Mouse (Mus musculus) thymus, postnatal 0 days (tissue): ENCODE results near the gene Grap. TPM values are rescaled to one million over a fixed set of nuclear protein-coding genes. Genes with fewer than 3 reads are reported as not detected.

Source experiments
- DNase-seq: peaks from one replicate; pipeline ENCODE4 v3.0.0-alpha.2; 2015; ENCODE audit warnings: low spot score
- polyA plus RNA-seq: library from polyadenylated mRNA; unstranded; fragments of >200 nt; fragmentation: Nextera tagmentation; extraction: Ambion mirVana; gene quantifications from 2 replicates; pipeline ENCODE4 v1.2.1, GENCODE M21; 2015

Grap gene
- polyA plus RNA-seq, 1 experiment from 2014 or later, result 88.7 TPM

DNA sequence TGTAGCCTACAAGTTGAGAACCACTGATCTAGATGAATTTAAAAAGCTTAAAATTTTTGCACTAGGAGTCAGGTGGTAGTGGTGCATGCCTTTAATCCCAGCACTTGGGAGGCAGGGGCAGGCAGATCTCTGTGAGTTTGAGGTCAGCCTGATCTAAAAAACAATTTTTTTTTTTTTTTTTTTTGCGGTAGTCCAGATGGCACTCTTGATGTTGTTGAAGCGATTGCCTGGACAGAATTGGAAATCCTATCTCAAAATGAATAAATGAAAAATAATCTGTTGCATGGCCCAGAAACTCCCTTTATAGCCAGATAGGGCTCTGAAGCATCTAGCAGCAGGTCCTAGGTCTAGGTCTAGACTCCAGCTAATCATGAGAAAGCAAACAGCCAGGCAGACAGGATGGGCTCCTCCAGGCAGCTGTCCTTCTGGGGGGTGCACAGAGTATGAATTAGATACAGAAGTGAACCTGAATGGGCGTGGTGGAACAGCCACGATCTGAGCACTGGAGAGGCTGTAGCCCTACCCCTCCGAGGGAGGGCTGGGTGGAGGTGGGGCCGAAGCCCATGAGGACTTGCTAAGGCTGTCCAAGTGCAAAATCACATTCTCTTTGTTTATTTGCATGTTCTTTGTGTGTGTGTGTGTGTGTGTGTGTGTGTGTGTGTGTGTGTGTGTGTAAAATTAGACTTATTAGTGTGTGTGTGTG is 3.2 kb downstream of the Grap start:
- no peak for DNase-seq

DNA sequence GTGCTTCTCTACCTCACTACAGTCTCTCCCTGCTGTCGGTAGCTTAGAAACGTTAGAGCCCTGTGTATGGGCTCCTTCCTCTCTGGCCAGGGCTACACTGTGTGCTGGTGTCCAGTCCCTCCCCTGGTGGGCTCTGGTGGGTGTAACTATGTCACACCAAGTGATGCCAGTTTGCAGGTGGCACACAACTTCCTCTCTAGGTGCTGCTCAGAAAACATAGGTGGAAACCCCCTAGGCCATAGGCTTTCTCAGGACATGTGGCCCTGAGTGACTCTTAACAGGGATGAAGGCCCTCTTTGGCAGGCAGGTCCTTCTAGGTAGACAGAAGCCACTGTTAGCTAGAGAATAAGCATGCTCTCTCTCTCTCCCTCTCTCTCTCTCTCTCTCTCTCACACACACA is 4.4 kb downstream of the Grap start:
- DNase-seq, result no peak

DNA sequence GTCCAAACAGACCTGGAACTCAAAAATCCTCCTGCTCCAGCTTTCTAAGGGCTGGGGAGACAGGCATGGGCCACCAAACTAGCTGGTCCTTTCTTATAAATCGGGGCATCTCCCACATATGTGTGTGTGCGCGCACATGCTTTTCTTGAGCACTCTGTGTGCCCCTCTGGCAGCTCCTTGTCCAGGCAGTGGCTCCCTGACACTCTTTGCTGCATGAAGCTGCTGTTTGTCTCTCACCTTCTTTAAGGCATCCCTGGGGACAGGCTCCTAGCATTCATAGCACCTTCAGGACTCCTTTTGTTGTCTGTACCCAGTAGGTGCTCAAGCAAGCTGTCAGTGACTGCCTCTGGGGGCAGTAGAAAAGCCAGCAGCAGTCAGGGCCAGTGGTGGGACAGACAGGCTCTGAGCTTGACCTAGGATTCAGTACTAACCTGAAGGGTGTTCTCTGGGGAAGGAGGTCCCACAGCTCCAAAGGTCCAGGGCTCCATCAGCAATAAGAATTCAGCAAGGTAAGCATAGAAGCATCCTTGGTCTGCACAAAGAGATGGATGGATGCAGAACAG is 5.4 kb downstream of the Grap start:
- DNase-seq, result no peak

DNA sequence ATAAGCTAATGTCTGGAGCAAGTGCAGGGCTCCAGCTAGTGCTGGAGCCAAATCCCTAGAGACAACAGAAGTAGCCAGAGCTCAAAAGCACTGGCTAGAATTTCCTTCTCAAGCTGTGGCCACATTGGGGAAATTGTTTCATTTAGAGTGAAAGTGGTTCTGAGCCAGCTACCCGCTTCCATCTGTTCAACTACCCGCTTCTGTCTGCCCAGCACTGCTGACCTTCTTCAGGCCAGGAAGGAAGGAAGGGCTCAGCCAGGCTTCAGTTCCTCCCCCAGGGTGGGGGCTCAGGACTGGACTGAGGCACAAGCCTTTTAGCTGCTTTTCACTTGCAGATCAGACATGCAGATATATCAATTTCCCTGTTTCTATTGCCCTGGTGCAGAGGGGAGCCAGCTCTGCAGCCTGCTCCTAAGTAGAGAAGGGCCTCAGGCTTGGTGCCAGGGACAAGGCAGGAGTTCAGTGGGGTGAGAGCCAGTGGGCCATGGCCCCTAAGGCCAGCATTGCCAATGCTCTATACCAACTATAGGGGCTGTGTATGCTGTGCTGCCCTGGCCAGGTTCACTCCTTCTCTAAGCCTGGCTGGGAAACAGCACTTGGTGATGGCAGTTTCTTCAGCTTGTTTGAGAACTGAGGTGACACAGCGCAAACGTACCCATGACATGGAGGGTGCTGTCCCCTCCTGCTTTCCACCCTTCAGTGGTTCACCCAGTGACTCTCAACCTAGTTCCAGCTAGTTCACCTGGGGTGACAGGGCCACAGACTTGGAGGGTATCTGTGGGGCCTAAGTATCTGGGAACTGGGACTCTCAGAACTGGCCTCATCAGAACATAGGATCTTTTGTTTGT is 6.2 kb downstream of the Grap start:
- DNase-seq, result no peak

DNA sequence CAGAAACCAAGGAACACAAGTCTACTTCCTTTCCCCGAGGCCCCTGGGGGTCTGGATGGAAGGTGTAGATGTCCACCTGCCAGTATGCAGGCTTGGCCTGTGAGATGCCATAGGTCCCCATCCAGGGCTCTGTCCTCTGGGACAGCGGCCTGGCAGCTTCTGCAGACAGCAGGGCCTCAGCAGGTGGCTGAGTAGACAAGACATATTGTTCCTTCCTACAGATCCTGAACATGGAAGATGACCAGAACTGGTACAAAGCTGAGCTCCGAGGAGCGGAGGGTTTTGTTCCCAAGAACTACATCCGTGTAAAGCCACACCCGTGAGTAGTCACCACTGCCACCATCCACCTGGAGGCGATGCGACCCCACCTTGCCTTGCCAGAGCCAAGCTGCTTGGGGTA is 6.9 kb downstream of the Grap start:
- DNase-seq, result no peak

DNA sequence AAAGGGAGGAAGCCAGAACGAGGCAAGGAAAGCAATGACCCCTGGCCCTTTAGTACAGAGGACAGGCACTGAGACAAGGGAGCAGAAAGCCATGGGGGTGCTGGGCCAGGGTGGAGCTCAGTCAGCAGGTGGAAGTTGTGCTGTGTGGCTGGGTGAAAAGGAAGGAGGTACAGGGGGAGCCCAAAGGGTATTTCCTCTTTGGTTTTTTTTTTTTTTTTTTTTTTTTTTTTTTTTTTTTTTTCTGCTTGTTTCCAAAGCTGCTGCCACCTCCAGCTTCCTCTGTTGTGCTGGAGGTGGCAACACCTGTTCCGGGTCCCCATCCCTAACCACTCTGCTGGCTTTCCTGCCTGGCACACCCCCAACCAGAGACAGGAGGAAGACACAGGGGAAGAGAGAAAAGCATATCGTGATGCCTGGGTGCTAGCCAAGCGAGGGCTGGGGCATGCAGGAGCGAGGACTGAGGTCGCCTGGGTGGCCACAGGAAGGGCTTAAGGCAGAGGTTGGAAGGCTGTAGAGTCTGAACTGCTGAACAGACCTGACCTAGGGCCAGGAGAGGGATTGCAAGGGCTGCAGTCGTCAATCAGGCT is 7.8 kb downstream of the Grap start:
- DNase-seq, result peak; percentile 59

DNA sequence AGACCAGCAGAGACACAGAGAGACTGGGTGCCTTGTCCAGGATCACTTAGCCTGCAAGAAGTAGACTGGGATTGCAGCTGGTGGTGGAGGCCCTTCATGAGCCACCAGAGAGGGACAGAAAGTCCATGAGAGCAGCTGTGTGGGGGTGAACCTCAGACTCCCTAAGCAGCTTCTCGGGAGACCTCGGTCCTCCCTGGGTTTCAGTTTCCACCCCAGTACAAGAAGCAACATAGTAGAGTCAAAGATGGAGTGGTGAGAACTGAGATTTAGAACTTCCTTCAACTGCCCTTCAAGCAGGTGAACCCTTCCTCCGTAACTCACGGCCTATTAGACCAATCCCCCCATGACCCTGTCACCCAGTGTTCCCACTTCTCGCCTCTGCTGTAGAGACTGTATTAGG is 9.1 kb downstream of the Grap start:
- no peak for DNase-seq

DNA sequence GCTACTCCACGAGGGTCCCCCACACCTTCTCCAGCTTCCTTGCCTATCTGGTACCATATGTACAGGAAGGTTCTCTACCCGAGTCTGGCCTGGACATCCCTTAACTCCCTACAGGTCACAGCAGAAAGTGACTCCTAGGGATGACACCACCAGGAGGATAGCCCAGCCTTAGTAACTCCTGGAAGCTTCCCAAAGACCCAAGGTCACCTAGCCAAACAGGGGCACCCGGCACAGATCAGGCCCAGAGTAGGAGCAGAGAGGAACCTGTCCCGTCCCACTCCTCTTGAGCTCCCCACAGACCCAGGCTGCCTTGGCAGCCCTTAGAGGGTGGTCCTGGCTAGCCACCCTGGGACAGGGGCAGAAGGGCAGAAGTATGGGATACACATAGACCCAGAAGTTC is 12.3 kb downstream of the Grap start:
- no peak for DNase-seq

DNA sequence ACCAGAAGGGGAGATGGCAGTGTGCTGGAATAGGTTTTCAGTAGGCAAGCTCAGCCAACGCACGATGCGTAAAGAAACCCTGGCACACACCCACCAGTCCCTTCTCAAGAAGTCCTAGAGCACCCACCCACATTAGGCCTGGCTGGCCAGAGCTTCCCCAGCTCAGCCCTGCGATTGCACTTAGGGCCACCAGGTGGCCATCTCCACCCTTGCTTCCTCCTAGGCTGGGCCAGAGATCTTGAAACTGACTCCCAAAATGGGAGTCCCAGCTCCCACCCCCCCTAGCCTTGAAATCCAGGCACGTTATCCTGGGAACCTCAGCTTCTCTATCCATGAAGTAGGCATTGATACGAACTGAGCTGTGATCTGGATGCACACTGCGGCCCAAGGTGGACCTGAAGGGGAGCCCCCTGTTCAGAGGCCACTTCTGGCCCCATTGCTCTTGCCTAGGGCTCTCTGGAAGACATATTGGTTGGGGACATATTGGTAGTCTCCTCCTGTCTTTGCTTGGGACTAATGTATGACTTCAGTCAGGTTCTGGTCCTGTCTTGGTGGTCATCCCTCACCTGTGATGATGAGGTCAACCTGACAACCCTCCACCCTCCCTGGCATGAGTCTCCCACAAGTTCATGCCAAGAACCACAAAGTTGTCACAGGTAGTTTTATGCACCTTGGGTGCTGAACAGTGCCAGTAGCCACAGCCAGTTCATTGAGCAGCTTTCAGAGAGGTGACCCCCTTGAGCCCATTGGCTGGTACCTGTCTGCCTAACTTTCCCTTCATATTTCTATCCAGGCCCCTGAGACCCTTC is 13.1 kb downstream of the Grap start:
- peak; percentile 49 for DNase-seq

DNA sequence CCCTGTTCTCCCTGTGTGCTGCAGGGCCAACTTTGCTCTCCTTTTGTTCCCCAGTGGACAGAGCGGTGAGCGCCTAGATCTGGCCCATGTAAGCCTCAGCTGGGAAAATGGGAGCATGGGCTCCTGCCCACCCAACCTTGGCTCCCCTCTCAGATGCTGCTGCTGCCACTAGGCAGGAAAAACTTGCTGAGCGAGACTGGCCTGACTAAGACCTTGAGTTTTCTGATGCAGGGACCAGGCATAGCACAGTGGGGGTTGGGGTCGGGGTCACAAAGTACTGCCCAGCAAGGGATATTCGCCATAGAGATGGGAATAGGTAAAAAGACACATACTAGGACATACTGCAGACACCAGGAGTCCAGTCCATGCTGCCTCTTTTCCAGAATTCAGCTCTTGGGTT is 14.2 kb downstream of the Grap start:
- no peak for DNase-seq

DNA sequence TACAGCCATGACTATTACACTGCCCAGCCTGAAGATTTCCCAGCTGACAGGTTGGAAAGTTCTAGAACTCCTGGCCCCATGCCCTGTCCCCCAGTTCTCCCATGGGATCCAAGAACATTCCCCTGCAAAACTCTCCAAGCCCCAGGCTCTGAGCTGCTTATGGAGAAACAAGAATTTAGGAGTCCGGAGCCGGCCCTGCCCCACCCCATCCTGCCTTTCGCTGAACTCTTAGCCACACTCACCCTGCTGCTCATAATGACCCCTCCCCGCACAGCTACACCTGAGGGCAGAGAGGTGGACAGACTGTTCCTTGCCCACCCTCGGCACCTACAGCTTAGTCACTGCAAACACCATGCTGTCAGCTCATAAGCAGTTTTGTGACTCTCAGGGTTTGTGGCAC is 14.7 kb downstream of the Grap start:
- no peak for DNase-seq

DNA sequence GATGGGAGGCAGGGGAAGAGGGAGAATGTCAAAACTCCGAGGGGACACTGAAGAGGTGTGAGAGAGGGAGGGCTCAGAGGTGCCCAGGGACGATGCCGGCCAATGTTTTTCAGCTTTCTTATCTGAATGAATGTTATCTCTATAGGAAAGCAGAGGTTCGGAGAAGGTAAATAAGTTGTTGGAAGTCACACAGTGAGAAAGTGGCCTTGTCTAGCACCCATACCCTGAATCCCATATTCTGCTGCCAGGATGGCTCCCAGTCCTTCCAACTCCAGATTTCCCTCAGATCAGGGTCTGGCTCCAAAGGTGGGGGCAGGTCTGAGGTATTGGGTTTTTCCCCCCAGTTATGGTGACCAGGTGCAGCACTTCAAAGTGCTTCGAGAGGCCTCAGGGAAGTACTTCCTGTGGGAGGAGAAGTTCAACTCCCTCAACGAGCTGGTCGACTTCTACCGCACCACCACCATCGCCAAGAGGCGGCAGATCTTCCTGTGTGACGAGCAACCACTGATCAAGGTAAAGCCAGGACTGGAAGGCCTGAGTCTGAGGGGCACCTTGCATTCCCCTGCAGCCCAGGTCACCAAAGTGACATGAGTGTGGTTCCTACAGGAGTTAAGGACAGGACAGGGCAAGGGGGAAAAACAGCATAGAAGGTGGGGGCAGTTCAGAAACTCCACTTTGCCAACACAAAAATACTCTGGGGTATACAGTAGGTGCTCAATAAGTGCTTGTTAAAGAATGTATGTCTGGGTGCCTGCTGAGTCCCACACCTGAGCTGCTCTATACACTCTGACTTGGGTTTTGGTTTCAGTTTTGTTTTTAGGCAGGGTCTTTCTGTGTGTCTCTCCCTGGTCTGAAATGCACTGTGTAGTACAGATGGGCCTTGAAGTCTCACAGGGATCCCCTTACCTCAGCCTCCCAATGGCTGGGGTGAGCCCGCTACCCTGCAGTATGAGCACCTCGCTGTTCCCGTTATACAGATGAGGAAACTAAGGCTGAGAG is 16.7 kb downstream of the Grap start:
- DNase-seq, result peak; percentile 61

DNA sequence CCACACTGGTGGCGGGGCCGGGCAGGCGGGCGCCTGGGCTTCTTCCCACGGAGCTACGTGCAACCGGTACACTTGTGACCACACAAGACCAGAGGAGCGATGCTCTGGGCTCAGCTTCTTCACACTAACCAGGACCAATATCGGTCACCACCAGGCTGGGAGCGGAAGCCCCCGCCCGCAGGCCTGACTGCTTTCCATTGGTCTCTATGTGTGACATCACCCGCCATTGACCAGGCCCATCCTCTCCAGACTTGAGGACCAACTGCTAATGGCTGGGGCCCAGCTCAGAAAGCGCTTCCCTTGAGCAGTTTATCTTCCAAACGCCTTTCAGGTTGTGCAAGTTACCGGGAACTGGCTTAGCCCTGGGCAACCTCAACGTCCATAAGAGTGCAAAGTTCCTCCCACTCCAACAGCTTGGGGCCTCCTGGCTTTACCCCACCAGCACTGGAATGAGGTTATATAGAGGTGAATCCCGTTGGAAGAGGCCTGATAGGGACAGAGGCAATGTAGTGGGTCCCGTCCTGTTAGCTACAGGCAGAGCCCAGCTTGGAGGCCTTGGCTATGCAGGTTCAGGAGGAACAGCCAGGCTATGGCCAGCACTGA is 18.8 kb downstream of the Grap start:
- no peak for DNase-seq

DNA sequence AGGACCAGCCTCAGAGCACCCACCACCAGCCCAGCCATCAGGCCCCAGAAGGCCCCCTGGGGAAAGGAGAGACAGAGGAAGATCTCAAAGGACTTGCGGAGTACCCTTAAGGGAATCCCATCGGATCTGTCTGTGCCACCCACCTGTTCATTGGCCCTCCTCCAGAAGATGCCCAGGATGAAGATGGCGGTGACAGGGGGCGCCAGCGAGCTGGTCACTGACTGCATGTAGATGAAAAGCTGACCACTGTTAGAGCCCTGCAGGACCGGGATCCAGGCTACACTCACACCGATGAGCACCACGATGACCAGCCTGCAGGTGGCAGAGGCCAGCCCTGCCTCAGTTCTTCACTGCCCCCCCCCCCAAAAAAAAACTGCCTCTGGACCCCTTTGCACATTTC is 20.6 kb downstream of the Grap start:
- DNase-seq, result no peak

DNA sequence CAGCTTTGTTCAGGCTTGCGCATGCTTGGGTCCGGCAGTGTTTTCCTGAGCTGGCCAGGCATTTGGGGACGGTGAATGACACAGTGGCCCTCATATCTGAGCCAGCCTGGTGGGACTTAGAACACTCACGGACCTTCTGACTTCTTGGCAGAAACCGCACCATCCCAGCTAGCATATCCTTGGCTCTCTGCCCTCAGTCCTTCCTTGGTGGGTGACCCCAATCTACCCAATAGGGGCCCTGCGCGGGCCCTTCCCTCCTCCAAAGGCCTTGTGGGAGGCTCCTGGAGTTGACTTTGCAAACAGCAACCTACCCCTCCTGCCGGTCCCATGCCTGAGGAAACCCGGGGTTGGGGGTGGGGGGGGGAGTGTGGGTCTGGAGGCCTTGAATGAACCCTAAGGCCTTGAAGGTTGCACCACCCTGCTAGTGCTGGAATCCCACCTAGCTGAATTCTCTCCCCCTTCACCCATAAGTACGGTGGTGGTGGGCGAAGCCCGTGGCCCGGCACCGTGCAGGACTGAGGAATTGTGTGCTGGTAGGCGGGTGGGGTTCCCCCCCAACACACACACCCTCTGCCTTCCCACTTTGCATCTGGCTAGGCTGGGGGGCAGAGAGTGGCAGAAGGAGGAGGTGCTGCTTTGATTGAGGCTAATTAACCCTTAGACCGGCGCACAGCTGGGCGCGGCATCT is 21.2 kb downstream of the Grap start:
- DNase-seq, result no peak

DNA sequence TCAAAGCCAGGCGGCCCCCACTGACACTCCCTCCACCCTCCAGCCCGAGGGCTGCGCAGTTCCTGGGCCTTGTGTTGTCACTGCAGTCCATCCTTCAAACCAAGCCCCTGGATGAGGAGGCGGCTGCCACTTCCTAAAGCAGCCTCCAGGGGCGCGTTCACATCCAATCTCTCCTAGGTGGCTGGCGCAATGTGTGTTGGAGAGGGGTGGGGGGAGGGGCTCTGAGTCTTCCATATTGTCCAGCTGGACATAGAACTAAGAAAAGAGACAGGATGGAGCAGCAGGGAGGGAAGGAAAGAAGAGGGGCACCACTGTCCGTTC is 21.7 kb downstream of the Grap start:
- peak; percentile 45 for DNase-seq

DNA sequence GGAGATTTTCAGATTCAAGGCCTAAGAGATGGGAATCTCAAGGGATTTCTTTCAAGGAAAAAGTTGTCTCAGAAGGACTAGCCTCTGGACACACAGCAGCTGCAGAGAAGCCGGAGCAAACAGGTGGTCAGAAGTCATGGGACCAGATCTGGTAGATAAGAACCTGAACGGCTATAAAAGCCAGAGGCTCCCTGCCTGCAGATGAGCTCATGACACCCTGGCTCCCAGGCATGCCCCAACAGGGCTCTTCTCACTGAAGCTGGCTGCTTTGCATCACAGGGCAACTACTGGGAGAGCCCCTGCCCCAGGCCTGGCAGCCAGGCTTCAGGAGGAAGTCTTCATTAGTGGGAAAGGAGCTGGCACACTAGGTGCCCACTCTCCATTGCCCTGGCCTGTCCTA is 22.3 kb downstream of the Grap start:
- no peak for DNase-seq

DNA sequence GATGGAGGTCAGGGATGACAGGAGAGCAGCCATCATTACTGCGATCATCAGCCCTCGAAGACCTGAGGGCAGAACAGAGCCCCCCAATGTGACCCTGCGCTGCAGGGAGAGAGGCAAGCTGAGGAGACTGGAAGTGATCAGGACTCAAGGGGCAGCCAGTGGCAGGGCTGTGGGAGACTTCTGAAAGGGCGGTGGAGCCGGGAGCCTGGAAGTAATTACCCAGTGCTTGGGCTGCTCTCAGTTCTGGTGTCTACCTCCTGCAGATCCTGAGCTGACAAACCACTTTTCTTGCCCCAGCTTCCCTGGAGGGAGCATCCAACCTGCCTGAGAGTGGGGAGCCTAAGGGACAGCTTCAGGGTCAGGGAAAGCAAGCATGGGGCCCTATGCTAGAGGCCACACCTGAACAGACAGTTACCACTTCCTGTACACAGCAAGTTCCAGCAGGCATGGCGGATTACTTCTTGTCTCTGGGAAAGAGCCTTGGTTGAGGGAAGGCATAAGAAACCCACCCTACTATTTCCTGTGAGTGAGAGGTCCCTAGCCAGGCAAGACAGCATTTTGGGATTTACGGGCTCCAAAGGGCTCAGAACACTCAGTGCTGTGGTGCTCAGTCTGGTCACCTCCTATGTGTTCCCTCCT is 23.3 kb downstream of the Grap start:
- DNase-seq, result peak; percentile 30

DNA sequence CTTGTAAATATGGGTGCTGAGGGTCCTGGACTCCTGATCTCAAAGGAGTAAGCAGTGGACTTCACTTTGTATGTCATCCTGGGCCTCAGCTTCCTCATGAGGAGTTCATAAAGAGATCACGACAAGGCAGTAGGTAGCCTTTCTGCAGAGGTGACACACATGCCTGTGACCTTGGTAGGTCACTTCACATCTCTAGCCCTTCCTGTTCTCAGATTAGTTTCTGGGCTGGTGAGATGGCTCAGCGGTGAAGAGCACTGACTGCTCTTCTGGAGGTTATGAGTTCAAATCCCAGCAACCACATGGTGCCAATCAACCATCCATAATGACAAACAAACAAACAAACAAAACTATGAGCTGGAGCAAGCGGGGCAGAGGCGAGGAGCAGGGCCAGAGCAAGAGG is 24.6 kb downstream of the Grap start:
- DNase-seq, result no peak
